Comparison of ENCODE assay signal across 20 mouse cellular contexts in genomic region chr9:48044826-48045225, GRCm38 (mm10).
DNase-seq lines count a peak whose midpoint lies in the region; TF ChIP-seq lines count a peak whose summit lies in the region.
"Had no signal": no experiment of that assay in that cellular context is flagged by ENCODE, and none has a peak within 500 bp of the region (broad histone marks: within the 10 kb centered on the region; RNA-seq: fewer than 3 reads in every experiment).

No protein-coding gene starts in this region.

- intact Hi-C loops in gastrocnemius, adult 2 months (cut with DNase I), result no loop called here

- H3K27ac ChIP-seq in gastrocnemius, adult 2 months, result no peak overlapping the region
- H3K27ac ChIP-seq: embryonic facial prominence, embryonic 13.5 days; embryonic facial prominence, embryonic 15.5 days; forebrain, embryonic 10.5 days; forebrain, embryonic 12.5 days had no signal

- peak; percentile 43 to 66 for DNase-seq in adrenal gland, adult (ENCODE audit: inconsistent age in 2 of 2, low spot score in 1 of 2)
- no peak for DNase-seq in adrenal gland, postnatal 4 days (ENCODE audit: low spot score in 2 of 2)
- peak; percentile 18 for DNase-seq in adrenal gland, postnatal 10 days
- DNase-seq in adrenal gland, adult 18-20 months (ENCODE audit: low spot score in 2 of 2), result no peak
- DNase-seq in adrenal gland, postnatal 14 days, result peak; percentile 30
- peak; percentile 44 to 64 for DNase-seq in adrenal gland, postnatal 36 days
- no peak for DNase-seq in gastrocnemius, adult 2 months
- DNase-seq: B cell, adult 2 months; cerebellum, adult 11 months; cerebellum, adult 18-20 months; cerebellum, adult 8-10 months; cerebellum, adult 9-11 months; cerebellum, postnatal 14 days; cerebellum, postnatal 36 days; embryo, embryonic 11 days had no signal

- H3K4me3 ChIP-seq in gastrocnemius, adult 2 months, result no peak overlapping the region
- H3K4me3 ChIP-seq: embryonic facial prominence, embryonic 13.5 days; embryonic facial prominence, embryonic 15.5 days; erythroblast, embryonic 14.5 days; forebrain, embryonic 10.5 days; forebrain, embryonic 12.5 days had no signal

- no peak for TF ChIP-seq CTCF in gastrocnemius, adult 2 months (IDR thresholded peaks at IDR 0.05)

Comparison
In these comparisons a context has a peak if more than half of its experiments do, and no peak if none do; other contexts are left out.
1. DNase-seq: peak in adrenal gland, adult (2 of 2), adrenal gland, postnatal 10 days (single experiment), adrenal gland, postnatal 14 days (single experiment) and adrenal gland, postnatal 36 days (2 of 2); none in adrenal gland, postnatal 4 days (0 of 2), adrenal gland, adult 18-20 months (0 of 2) and gastrocnemius, adult 2 months (single experiment).